Mouse (Mus musculus): ENCODE results near the gene Gapvd1. TPM values are rescaled to one million over a fixed set of nuclear protein-coding genes. Genes with fewer than 3 reads are reported as not detected.
A peak's percentile ranks its signal among the peaks of the same experiment; 100 is the strongest.

Gene Gapvd1
- polyA plus RNA-seq, 1 experiment: 16.0 TPM

DNA sequence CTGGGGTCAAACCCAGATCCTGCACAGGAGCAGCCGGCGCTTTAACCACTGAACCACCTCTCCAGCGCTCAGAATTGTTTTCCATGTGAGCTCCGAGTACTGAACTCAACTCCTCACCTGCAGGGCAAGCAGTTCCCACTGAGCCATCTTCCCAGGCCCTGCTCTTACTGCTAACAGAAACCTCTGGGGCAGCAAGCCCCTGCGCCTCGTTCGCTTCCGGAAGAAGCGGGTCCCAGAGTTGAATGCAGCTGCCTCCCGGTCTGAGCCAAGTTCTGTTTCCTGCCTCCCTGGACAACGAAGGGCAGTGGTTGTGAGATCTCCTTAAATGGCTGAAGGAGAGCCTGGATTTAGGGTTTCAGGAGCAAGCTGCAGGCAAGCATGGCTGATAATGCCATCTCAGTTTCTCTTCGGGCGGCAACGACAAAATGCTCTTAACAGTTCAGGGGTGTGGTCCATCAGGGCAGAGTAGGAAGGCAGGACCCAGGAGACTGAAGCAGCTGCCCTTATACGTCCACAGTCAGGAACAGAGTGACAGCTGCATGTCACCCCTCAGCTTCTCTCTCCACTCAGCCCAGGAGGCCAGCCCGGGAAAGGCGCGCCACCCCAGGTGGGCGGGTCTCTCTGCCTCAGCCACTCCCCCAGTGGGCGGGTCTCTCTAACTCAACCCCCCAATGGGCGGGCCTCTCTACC is 109.0 kb downstream of the Gapvd1 start:
- TF ChIP-seq POLR2A (IDR thresholded peaks at IDR 0.05; ENCODE audit: low read depth, low read length) (no peak), CTCF (conservative IDR thresholded peaks at IDR 0.05; ENCODE audit: insufficient read depth, insufficient read length, low read depth, low read length) (no peak)
- Histone ChIP-seq H3K4me3 (ENCODE audit: insufficient read depth, low read depth, low read length) (peak overlapping the region; percentile 45), H3K27ac (ENCODE audit: insufficient read depth, low read depth, low read length) (no peak overlapping the region), H3K27me3 (replicated peaks; ENCODE audit: control insufficient read depth, insufficient read depth, low read length) (no peaks in the 10 kb centered on the region), H3K4me1 (ENCODE audit: control insufficient read depth, insufficient read depth, low read length) (no peaks in the 10 kb centered on the region), H3K36me3 (ENCODE audit: control insufficient read depth, insufficient read depth, low read length) (no peaks in the 10 kb centered on the region)
- DNase-seq: peak; percentile 67
- WGBS: 8% methylated on average over 21 of the region's 21 CpGs

DNA sequence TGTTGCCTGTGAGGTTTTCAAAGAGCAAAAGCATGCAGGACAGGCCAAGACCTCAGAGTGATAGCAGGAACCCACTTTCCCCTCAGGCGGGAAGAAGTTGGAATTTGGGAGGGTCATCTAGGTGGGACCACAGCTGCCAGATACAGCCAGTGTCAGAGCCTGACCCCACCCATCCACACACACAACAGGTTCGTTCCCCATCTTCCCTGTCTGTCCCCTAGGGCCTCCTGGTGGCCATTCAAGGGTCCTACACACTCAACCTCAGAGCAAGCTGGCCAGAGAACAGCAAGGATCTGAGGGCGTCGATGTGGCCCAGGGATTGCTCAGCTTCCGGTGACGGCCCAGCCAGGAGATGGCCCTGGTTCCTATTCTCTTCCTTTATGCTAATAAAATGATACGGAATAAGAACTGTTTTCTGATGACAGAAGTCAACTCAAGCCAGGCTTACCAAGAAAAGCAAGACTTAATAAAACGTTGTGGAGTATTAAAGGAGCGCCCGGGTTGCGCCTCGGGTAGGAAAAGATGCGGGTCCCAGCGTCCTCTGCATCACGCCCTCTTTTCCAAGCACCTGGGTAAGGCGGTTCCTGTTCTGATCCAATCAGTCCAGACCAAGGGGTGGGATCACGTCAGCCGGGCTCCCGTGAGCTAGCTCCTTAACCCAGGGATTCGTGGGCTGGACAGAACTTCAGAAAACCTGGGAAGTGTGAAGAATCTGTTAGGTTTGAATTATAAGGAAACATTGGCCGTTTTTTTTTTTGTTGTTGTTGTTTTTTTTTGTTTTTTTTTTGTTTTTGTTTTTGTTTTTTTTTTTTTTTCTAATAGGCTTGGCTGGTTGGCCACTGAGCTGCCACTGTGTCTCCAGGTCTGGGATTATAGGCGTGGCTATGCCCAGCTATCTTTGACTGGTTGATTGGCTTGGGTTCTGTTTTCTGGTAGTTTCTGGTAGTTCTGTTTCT is 110.2 kb downstream of the Gapvd1 start:
- no peak overlapping the region for H3K4me3 ChIP-seq (ENCODE audit: insufficient read depth, low read depth, low read length)
- 62% methylated on average over 22 of the region's 22 CpGs for WGBS
- H3K4me1 ChIP-seq (ENCODE audit: control insufficient read depth, insufficient read depth, low read length): no peaks in the 10 kb centered on the region
- no peaks in the 10 kb centered on the region for H3K27me3 ChIP-seq (replicated peaks; ENCODE audit: control insufficient read depth, insufficient read depth, low read length)
- no peak for DNase-seq
- TF ChIP-seq POLR2A (IDR thresholded peaks at IDR 0.05; ENCODE audit: low read depth, low read length) (no peak), CTCF (conservative IDR thresholded peaks at IDR 0.05; ENCODE audit: insufficient read depth, insufficient read length, low read depth, low read length) (peak; percentile 49)
- H3K27ac ChIP-seq (ENCODE audit: insufficient read depth, low read depth, low read length): no peak overlapping the region
- H3K36me3 ChIP-seq (ENCODE audit: control insufficient read depth, insufficient read depth, low read length): no peaks in the 10 kb centered on the region

DNA sequence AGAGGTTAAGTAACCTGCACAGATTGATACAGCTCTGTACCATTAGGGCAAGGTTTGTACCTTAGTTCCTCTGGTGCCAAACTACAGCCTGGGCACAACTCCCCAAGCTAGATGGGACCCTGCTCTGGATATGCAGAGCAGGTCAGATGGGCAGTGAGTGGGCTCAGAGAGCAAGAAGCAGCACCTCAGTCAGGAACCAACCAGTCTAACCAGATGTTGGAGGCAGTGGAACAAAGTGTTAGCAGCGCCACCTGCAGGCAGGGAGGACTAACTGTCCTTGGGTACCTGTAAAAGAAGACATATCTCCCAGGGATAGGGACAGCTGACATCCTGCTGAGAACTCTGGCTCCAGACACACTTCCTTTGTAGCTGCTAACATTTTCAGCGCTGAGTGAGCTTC is 112.7 kb downstream of the Gapvd1 start:
- H3K4me3 ChIP-seq (ENCODE audit: insufficient read depth, low read depth, low read length): no peak overlapping the region
- no peaks in the 10 kb centered on the region for H3K4me1 ChIP-seq (ENCODE audit: control insufficient read depth, insufficient read depth, low read length)
- H3K36me3 ChIP-seq (ENCODE audit: control insufficient read depth, insufficient read depth, low read length): no peaks in the 10 kb centered on the region
- no peak overlapping the region for H3K27ac ChIP-seq (ENCODE audit: insufficient read depth, low read depth, low read length)
- 56% methylated on average over 2 of the region's 2 CpGs for WGBS
- no peaks in the 10 kb centered on the region for H3K27me3 ChIP-seq (replicated peaks; ENCODE audit: control insufficient read depth, insufficient read depth, low read length)
- no peak for DNase-seq
- TF ChIP-seq CTCF (conservative IDR thresholded peaks at IDR 0.05; ENCODE audit: insufficient read depth, insufficient read length, low read depth, low read length) (peak; percentile 61), POLR2A (IDR thresholded peaks at IDR 0.05; ENCODE audit: low read depth, low read length) (no peak)

- Histone ChIP-seq H3K4me3 (ENCODE audit: insufficient read depth, low read depth, low read length) (no peak overlapping the region), H3K36me3 (ENCODE audit: control insufficient read depth, insufficient read depth, low read length) (no peaks in the 10 kb centered on the region), H3K27ac (ENCODE audit: insufficient read depth, low read depth, low read length) (no peak overlapping the region), H3K4me1 (ENCODE audit: control insufficient read depth, insufficient read depth, low read length) (no peaks in the 10 kb centered on the region), H3K27me3 (replicated peaks; ENCODE audit: control insufficient read depth, insufficient read depth, low read length) (no peaks in the 10 kb centered on the region)
- no peak for TF ChIP-seq CTCF (conservative IDR thresholded peaks at IDR 0.05; ENCODE audit: insufficient read depth, insufficient read length, low read depth, low read length)
- TF ChIP-seq POLR2A (IDR thresholded peaks at IDR 0.05; ENCODE audit: low read depth, low read length): no peak
- DNase-seq: no peak
- 54% methylated on average over 5 of the region's 5 CpGs for WGBS
These were observed 115.3 kb downstream of the Gapvd1 start for GRCm38 (mm10) chr2:34639725-34640124.

- H3K27me3 ChIP-seq (replicated peaks; ENCODE audit: control insufficient read depth, insufficient read depth, low read length): no peaks in the 10 kb centered on the region
- no peaks in the 10 kb centered on the region for H3K4me1 ChIP-seq (ENCODE audit: control insufficient read depth, insufficient read depth, low read length)
- 11% methylated on average over 37 of the region's 37 CpGs for WGBS
- no peaks in the 10 kb centered on the region for H3K36me3 ChIP-seq (ENCODE audit: control insufficient read depth, insufficient read depth, low read length)
- no peak overlapping the region for H3K27ac ChIP-seq (ENCODE audit: insufficient read depth, low read depth, low read length)
- TF ChIP-seq POLR2A (IDR thresholded peaks at IDR 0.05; ENCODE audit: low read depth, low read length): no peak
- TF ChIP-seq CTCF (conservative IDR thresholded peaks at IDR 0.05; ENCODE audit: insufficient read depth, insufficient read length, low read depth, low read length): peak; percentile 95
- H3K4me3 ChIP-seq (ENCODE audit: insufficient read depth, low read depth, low read length): peak overlapping the region; percentile 5; the same call in 1 of the 2 replicates
- DNase-seq: peak; percentile 83
These were observed 115.9 kb downstream of the Gapvd1 start for GRCm38 (mm10) chr2:34638955-34639650.

- no peaks in the 10 kb centered on the region for H3K36me3 ChIP-seq (ENCODE audit: control insufficient read depth, insufficient read depth, low read length)
- no peak overlapping the region for H3K27ac ChIP-seq (ENCODE audit: insufficient read depth, low read depth, low read length)
- DNase-seq: peak; percentile 25
- 76% methylated on average over 14 of the region's 14 CpGs for WGBS
- no peaks in the 10 kb centered on the region for H3K4me1 ChIP-seq (ENCODE audit: control insufficient read depth, insufficient read depth, low read length)
- H3K4me3 ChIP-seq (ENCODE audit: insufficient read depth, low read depth, low read length): no peak overlapping the region
- no peaks in the 10 kb centered on the region for H3K27me3 ChIP-seq (replicated peaks; ENCODE audit: control insufficient read depth, insufficient read depth, low read length)
- no peak for TF ChIP-seq POLR2A (IDR thresholded peaks at IDR 0.05; ENCODE audit: low read depth, low read length)
- TF ChIP-seq CTCF (conservative IDR thresholded peaks at IDR 0.05; ENCODE audit: insufficient read depth, insufficient read length, low read depth, low read length): no peak
These were observed 119.5 kb downstream of the Gapvd1 start for GRCm38 (mm10) chr2:34635249-34636165.
